ENCODE assay signal across 9 mouse cellular contexts in genomic region chr12:12260979-12261960, GRCm38 (mm10). TPM values are rescaled to one million over a fixed set of nuclear protein-coding genes. Genes with fewer than 3 reads are reported as not detected.
DNase-seq lines count a peak whose midpoint lies in the region; ATAC-seq lines count a peak whose summit lies in the region.
"Had no signal": no experiment of that assay in that cellular context is flagged by ENCODE, and none has a peak within 500 bp of the region (broad histone marks: within the 10 kb centered on the region; RNA-seq: fewer than 3 reads in every experiment).

No protein-coding gene starts in this region.

- DNase-seq in heart, postnatal 4 days = no peak
- peak; percentile 59 for DNase-seq in brain, adult 2 months (ENCODE audit: low read depth, low spot score)
- no peak for DNase-seq in gastrocnemius, adult 8-10 months (ENCODE audit: low spot score in 2 of 2)
- no peak for DNase-seq in right cerebral cortex, postnatal 10 days (ENCODE audit: low spot score in 2 of 2)
- DNase-seq in embryo, embryonic 10 days (ENCODE audit: low spot score) = no peak

- peaks cover 39% of the 10 kb centered on the region for H3K4me1 ChIP-seq in heart, embryonic 11.5 days (ENCODE audit: control insufficient read depth, insufficient read depth, low read length)
- peaks cover 51% of the 10 kb centered on the region for H3K4me1 ChIP-seq in heart, embryonic 13.5 days
- no peaks in the 10 kb centered on the region; the same call in 1 of the 2 replicates for H3K4me1 ChIP-seq in liver, embryonic 16.5 days (ENCODE audit: control insufficient read depth, low read depth, low read length)

- H3K9ac ChIP-seq in heart, embryonic 11.5 days (ENCODE audit: low read depth, low read length) = no peak overlapping the region
- H3K9ac ChIP-seq in heart, embryonic 13.5 days = peak overlapping the region; percentile 9; the same call in 1 of the 2 replicates
- H3K9ac ChIP-seq in liver, embryonic 16.5 days (ENCODE audit: low read depth, low read length) = no peak overlapping the region

- no peak overlapping the region for H3K27ac ChIP-seq in heart, embryonic 11.5 days (ENCODE audit: low read depth, low read length)
- H3K27ac ChIP-seq in heart, embryonic 13.5 days (replicated peaks) = peak overlapping the region; percentile 17; the same call in 1 of the 2 replicates
- no peak overlapping the region for H3K27ac ChIP-seq in liver, embryonic 16.5 days (ENCODE audit: low read length)

- no peaks in the 10 kb centered on the region for H3K27me3 ChIP-seq in heart, embryonic 11.5 days (ENCODE audit: control insufficient read depth, insufficient read depth, low read length)
- no peaks in the 10 kb centered on the region for H3K27me3 ChIP-seq in heart, embryonic 13.5 days (replicated peaks)
- peaks cover 9% of the 10 kb centered on the region for H3K27me3 ChIP-seq in liver, embryonic 16.5 days (ENCODE audit: control insufficient read depth, insufficient read depth, low read depth, low read length)

- 65% methylated on average over 9 of the region's 9 CpGs for WGBS in heart, embryonic 11.5 days (ENCODE audit: insufficient replicate concordance)
- 63% methylated on average over 9 of the region's 9 CpGs for WGBS in heart, embryonic 13.5 days
- 66% methylated on average over 9 of the region's 9 CpGs for WGBS in liver, embryonic 16.5 days (ENCODE audit: insufficient replicate concordance)

- ATAC-seq in heart, embryonic 11.5 days (replicated peaks; ENCODE audit: insufficient number of reproducible peaks, low FRiP score, low TSS enrichment) = 0 out of 2 replicates have a peak, but pooled peaks have one; percentile 1
- ATAC-seq in heart, embryonic 13.5 days (ENCODE audit: extremely low read depth, insufficient number of reproducible peaks, low FRiP score, low TSS enrichment) = no peak
- no peak for ATAC-seq in liver, embryonic 16.5 days (ENCODE audit: low read depth)

- no peaks in the 10 kb centered on the region for H3K36me3 ChIP-seq in heart, embryonic 11.5 days (ENCODE audit: control insufficient read depth, insufficient read depth, low read length)
- no peaks in the 10 kb centered on the region for H3K36me3 ChIP-seq in heart, embryonic 13.5 days
- no peaks in the 10 kb centered on the region for H3K36me3 ChIP-seq in liver, embryonic 16.5 days (ENCODE audit: control insufficient read depth, insufficient read depth)
- H3K36me3 ChIP-seq: G1E had no signal

- peak overlapping the region; percentile 77 for H3K4me2 ChIP-seq in heart, embryonic 11.5 days
- H3K4me2 ChIP-seq in heart, embryonic 13.5 days = peak overlapping the region; percentile 85
- H3K4me2 ChIP-seq in liver, embryonic 16.5 days (ENCODE audit: low read depth, low read length) = peak overlapping the region; percentile 66; the same call in 1 of the 2 replicates

- no peaks in the 10 kb centered on the region for H3K9me3 ChIP-seq in heart, embryonic 11.5 days (replicated peaks; ENCODE audit: control insufficient read depth, low read length)
- no peaks in the 10 kb centered on the region for H3K9me3 ChIP-seq in heart, embryonic 13.5 days
- H3K9me3 ChIP-seq in liver, embryonic 16.5 days (replicated peaks; ENCODE audit: control insufficient read depth, low read length) = no peaks in the 10 kb centered on the region

- no peak overlapping the region for H3K4me3 ChIP-seq in heart, embryonic 11.5 days (ENCODE audit: low read depth, low read length)
- peak overlapping the region; percentile 83; the same call in 1 of the 2 replicates for H3K4me3 ChIP-seq in heart, embryonic 13.5 days
- no peak overlapping the region for H3K4me3 ChIP-seq in liver, embryonic 16.5 days (ENCODE audit: low read depth, low read length)

RNA-seq across cellular contexts. Expression of gene Fam49a, which starts 0.7 kb away (rescaled TPM):
- 48.9 and 63.7 TPM in 2 replicates for polyA plus RNA-seq in heart, embryonic 11.5 days (2014; fragmentation: Nextera tagmentation; extraction: Ambion mirVana)
- total RNA-seq in heart, postnatal 4 days (2021) = 10 to 100 TPM; 17.6 to 19.0 TPM
- 27.8 and 29.0 TPM in 2 replicates for polyA plus RNA-seq in heart, embryonic 13.5 days (2015; fragmentation: Nextera tagmentation; extraction: Ambion mirVana)
- polyA plus RNA-seq in liver, embryonic 16.5 days (2015; fragmentation: Nextera tagmentation; extraction: Ambion mirVana) = 2.7 and 2.8 TPM in 2 replicates
- 1 to 10 TPM; 1.2 to 3.4 (median 2.4) TPM for total RNA-seq in gastrocnemius, adult 8-10 months (2022)
- polyA plus RNA-seq: G1E had no signal
